8 mouse cellular contexts compared by ENCODE assay signal in genomic region chr16:33751590-33751989, GRCm38 (mm10). TPM values are rescaled to one million over a fixed set of nuclear protein-coding genes. Genes with fewer than 3 reads are reported as not detected.
DNase-seq lines count a peak whose midpoint lies in the region; ATAC-seq and TF ChIP-seq lines count a peak whose summit lies in the region.

No protein-coding gene starts in this region.

- peak overlapping the region; percentile 11; the same call in 1 of the 2 replicates for H3K4me2 ChIP-seq in heart, embryonic 15.5 days
- peak overlapping the region; percentile 2; the same call in 1 of the 2 replicates for H3K4me2 ChIP-seq in heart, postnatal 0 days (ENCODE audit: low read depth, low read length)

- H3K9ac ChIP-seq in heart, embryonic 15.5 days: no peak overlapping the region
- no peak overlapping the region for H3K9ac ChIP-seq in heart, postnatal 0 days (replicated peaks; ENCODE audit: low read depth, low read length)

- H3K27ac ChIP-seq in heart, embryonic 15.5 days: no peak overlapping the region
- H3K27ac ChIP-seq in heart, postnatal 0 days (ENCODE audit: low read depth): no peak overlapping the region
- no peak overlapping the region for H3K27ac ChIP-seq in layer of hippocampus, adult 2 months

- ATAC-seq in heart, embryonic 15.5 days (replicated peaks; ENCODE audit: insufficient number of reproducible peaks, insufficient read depth, low FRiP score, low read depth): no peak
- ATAC-seq in heart, postnatal 0 days (ENCODE audit: insufficient read depth, low read depth): no peak

- WGBS in heart, embryonic 15.5 days: 55% methylated on average over 12 of the region's 12 CpGs
- WGBS in heart, postnatal 0 days: 67% methylated on average over 12 of the region's 12 CpGs

- no peak for TF ChIP-seq EP300 in heart, postnatal 0 days (IDR thresholded peaks at IDR 0.05; ENCODE audit: low read depth)

- H3K4me1 ChIP-seq in heart, embryonic 15.5 days (replicated peaks): peaks cover 9% of the 10 kb centered on the region
- H3K4me1 ChIP-seq in heart, postnatal 0 days (ENCODE audit: control insufficient read depth, insufficient read depth): no peaks in the 10 kb centered on the region

- no peaks in the 10 kb centered on the region for H3K9me3 ChIP-seq in heart, embryonic 15.5 days (replicated peaks)
- H3K9me3 ChIP-seq in heart, postnatal 0 days (replicated peaks; ENCODE audit: control insufficient read depth, low read length): no peaks in the 10 kb centered on the region

- intact Hi-C loops in heart, postnatal 36 days (cut with DNase I): no loop called here

- H3K4me3 ChIP-seq in heart, embryonic 15.5 days: no peak overlapping the region; the same call in 1 of the 2 replicates
- no peak overlapping the region for H3K4me3 ChIP-seq in heart, postnatal 0 days (ENCODE audit: low read depth, low read length)
- H3K4me3 ChIP-seq in layer of hippocampus, adult 2 months: no peak overlapping the region

- no peak for DNase-seq in heart, postnatal 36 days
- no peak for DNase-seq in heart, postnatal 0 days (ENCODE audit: low spot score)
- DNase-seq in lung, postnatal 36 days: peak; percentile 67
- peak; percentile 47 for DNase-seq in testis, postnatal 14 days (ENCODE audit: low spot score)
- DNase-seq in embryo, embryonic 10.5 days (ENCODE audit: low spot score): no peak
- no peak for DNase-seq in layer of hippocampus, adult 2 months (ENCODE audit: low spot score in 2 of 2)
- DNase-seq in urinary bladder, postnatal 10 days (ENCODE audit: low spot score): no peak

- peaks cover 70% of the 10 kb centered on the region for H3K36me3 ChIP-seq in heart, embryonic 15.5 days
- H3K36me3 ChIP-seq in heart, postnatal 0 days (replicated peaks; ENCODE audit: control insufficient read depth, insufficient read depth, low read length): peaks cover 83% of the 10 kb centered on the region

- no peak for TF ChIP-seq CTCF in heart, postnatal 0 days (IDR thresholded peaks at IDR 0.05; ENCODE audit: low read depth)
- no peak for TF ChIP-seq CTCF in layer of hippocampus, adult 2 months (conservative IDR thresholded peaks at IDR 0.05)

- no peaks in the 10 kb centered on the region for H3K27me3 ChIP-seq in heart, embryonic 15.5 days
- H3K27me3 ChIP-seq in heart, postnatal 0 days (ENCODE audit: control insufficient read depth, insufficient read depth, low read length): no peaks in the 10 kb centered on the region

RNA-seq across cellular contexts. Expression of gene Muc13, which starts 42.2 kb away (rescaled TPM):
- 0.06 and 0.18 TPM in 2 replicates for polyA plus RNA-seq in heart, embryonic 15.5 days (2015; fragmentation: Nextera tagmentation; extraction: Ambion mirVana)
- total RNA-seq in heart, postnatal 36 days (2021): under 1 TPM in 1 of 2 experiments, not detected in 1; 0.08 TPM
- not detected in 2 replicates for total RNA-seq in heart, postnatal 0 days (2014; rRNA removed; ENCODE audit: low replicate concordance)
- polyA plus RNA-seq in heart, postnatal 0 days (2015; fragmentation: Nextera tagmentation; extraction: Ambion mirVana): not detected in 2 replicates
- total RNA-seq in layer of hippocampus, adult 2 months (2021): not detected

Comparison
In these comparisons a context has a peak if more than half of its experiments do, and no peak if none do; other contexts are left out.
1. DNase-seq: peak in lung, postnatal 36 days (single experiment) and testis, postnatal 14 days (single experiment); none in heart, postnatal 36 days (0 of 2), heart, postnatal 0 days (single experiment), embryo, embryonic 10.5 days (single experiment), layer of hippocampus, adult 2 months (0 of 2) and urinary bladder, postnatal 10 days (single experiment).